Mouse (Mus musculus) hindlimb bud, embryonic 11.5 days (tissue): ENCODE measurements at regions not wholly inside any gene's neighbourhood (a gene's known extent, or its start where the extent isn't known, plus 50 kb on each side); places are given as distances from the start of the nearest gene placed in this dataset.

Source experiments
- DNase-seq: peaks from one replicate; pipeline ENCODE4 v3.0.0-alpha.2; 2012; ENCODE audit warnings: low read depth, low spot score; ENCODE audit errors: extremely low spot score

GRCm38 (mm10) chr4:34328151-34328785 is 222.5 kb upstream of the Akirin2 start:
- no peak for DNase-seq

DNA sequence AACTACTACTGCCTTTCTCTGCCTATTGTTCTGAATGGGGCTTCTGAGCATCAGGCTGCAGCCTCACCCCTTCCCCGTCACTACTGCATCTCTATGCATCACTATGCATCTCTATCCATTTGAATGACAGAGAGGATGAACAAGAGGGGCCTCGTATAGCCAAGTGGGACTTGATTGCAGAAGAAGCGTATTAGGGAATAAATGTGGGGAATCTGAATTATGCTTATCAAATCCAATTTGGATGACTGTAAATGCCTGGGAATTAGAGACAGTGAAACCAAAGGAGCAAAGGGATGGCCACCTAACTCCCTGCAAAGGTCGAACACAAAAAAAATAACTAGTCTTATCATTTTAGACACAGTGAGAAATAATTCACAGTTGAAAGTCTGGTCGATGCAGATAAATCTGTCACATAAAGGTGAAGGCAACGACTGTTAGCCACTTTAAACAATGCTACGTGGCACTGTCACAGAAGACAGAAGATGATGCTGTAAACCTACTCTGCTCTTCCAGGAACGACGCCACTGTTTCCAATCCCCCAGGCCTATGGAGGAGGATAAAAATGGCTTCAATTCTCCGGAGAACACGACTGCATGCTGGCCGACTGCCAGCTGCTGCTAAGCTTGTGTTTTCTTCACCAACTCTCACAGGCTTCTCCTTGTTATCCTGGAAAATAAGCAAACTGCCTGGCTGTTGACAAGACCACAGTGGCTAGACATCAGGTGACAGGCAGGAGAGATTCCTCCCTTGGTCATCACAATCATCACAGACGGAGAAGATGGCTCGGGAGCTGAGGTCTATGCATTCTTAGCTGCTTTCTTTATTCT is 213.6 kb upstream of the Akirin2 start:
- no peak for DNase-seq

DNA sequence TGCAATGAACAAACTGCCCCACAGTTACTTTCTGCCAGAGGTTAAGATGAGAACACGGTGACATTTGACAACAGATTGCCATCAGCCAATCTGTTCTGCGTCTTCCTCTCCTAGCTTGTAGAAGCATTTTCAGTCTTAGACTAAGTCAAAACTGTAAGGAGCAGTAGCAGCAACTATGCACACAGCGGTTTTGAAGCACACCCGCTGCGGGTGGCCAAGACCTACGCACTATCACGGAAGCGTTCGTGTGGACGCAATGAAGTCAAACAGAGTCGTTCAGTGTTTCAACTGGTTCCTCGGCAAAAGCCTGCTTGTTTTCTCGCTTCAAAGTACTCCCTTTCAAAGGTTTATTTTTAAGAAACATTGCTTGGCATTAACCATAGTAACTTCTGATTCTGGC is 212.9 kb upstream of the Akirin2 start:
- DNase-seq, result no peak

DNA sequence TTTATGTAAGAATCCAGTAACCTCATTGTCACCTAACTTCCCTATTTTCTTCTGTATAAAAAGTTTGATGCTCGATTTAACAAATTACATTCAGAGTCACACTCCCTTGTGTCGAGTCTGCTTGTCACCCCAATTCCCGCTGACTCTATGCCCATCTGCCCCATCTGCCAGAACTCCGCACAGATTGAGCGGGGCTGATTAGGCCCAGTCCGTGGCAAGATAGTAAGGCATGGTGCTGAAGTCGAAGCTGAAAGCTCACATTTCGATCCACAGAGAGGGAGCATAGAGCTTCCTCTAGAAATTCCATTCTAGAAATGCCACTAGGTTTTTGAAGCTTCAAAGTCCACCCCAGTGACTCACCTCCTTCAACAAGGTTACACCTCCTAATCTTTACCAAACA is 210.7 kb upstream of the Akirin2 start:
- no peak for DNase-seq

GRCm38 (mm10) chr4:34371281-34372032 is 179.3 kb upstream of the Akirin2 start:
- DNase-seq, result no peak

- DNase-seq, result no peak
These were observed 164.3 kb upstream of the Akirin2 start for GRCm38 (mm10) chr4:34386338-34386967.

GRCm38 (mm10) chr4:34391499-34391898 is 159.2 kb upstream of the Akirin2 start:
- DNase-seq, result no peak

- DNase-seq, result no peak
These were observed 147.7 kb upstream of the Akirin2 start for GRCm38 (mm10) chr4:34403061-34403460.

DNA sequence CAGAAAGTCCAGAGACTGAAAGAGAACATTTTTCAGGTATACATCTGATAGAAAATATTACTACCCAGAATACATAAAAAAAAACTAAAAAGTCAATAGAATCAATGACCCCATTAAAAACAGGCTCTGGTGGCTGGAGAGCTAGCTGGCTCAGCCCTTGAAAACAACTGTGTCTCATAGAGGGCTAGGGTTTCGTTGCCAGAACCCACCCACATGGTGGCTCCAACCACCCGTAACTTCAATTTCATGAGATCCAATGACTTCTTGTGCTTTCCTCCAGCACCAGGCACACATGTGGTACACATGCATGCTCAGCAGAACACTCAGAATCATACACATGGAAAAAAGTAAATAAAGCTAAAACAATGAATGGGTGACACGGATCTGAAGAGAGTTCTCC is 143.6 kb upstream of the Akirin2 start:
- DNase-seq, result no peak

DNA sequence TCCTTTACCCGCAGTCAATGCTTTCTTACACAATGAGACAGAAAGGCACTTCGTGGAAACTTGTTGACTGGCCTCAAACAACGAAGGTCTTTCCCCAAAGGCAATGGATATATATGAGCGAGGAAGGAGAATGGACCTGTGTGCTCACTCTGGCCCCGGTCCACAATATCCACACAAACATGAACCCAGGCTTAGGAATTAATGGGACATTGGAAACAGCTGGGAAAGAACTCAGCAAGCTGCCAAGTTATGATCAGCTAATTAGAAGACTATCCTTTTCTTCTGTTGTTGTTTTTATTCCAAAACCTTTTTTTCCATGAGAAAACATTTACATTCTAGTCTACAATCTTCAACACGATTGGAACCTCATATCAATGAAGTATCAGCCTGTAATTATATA is 129.8 kb upstream of the Akirin2 start:
- DNase-seq, result no peak

DNA sequence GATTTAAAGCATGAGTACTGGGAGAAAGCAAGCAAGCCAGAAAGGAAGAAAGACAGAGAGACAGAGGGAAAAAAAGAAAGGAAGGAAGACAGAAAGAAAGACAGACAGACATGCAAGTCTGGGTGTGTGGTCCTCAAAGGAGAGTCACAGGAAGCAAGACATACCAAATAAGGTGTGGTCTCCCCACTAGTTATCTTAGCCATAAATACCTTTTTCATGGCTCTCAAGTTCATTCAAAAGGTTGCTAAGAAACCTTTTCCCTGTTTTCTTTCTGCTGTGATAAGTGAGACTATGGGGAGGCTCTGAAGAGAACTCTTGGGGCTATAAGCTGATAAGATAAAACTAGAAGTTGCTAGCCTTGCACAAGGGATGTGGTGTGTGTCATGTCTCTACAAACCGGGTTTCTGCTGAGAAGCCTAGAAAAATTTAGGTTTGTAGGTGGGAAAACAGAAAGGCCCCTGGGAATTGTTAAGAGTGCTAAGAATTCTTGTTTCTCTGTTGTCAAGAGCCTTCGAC is 126.5 kb upstream of the Akirin2 start:
- no peak for DNase-seq

DNA sequence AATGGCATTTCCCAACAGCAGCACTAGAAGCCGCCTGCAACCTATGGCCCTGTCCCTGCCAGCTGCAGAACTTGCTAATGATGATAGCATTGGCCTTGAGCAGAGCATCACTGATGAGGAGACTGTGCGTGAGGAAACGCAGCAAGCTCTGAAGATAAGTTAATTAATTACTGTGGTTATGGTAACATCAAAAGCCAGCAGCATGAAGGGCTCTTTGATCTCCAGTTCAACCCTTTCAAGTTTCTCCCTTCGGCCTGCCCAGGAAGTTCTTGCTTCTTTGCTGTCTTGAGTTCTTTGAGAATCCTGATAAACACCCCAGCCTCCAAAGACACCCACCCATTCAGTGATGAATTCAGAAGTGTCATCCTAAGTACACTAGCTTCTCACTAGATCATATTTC is 121.7 kb upstream of the Akirin2 start:
- no peak for DNase-seq

DNA sequence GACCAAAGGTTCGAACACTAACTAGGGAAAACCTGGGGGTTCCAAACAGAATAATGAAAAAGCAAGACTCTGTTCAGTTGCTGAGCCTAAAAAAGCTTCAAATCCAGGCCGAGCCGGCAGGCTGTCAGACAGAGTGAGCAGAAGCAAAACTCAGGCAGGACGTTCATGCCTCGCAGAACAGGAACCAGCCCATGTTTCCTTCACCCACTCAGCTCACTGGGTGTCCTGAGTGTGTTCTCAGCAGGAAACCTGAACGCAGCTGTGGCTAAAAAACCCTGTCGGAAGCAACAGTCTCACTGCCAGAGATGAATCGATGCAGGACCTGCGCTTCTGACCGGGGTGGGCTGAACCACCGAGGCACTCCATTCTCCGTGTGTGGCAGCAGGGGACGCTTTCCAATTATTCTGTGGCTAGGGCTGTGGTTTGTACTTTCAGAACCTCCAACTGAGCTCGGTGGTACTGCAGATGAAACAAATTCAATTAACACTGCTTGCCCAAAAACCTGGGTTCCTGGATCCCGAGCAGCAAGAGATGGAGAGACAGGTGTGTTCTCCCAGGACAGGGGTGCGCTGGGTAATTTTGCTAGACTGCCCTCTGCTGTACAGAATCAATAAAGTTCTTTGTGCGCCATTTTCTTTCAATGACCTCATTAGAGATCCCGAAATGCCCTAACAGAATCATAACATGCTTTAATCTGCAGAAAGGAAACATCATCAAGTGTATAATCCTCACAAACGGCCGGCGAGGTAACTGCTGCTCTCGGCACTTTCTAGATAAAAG is 121.1 kb upstream of the Akirin2 start:
- DNase-seq, result no peak

DNA sequence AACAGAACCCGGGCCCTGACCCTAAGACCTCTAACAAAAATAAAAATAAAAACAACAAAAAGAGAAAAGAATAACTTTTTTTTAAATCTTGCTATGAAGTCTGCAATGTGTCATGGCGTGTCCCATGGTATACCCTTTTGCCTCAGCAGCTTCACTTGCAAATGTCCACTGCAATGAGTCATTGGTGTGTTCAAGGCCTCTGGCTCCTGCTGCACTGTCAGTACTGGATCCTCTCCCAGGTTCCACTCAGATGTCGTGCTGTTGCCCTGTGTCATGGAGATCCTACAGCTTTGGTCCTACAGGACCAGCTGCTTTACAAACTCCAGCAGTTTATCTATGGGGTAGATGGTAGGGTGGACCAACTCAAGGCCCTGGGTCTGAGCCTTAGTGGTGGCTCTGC is 113.4 kb upstream of the Akirin2 start:
- DNase-seq, result no peak

- DNase-seq, result no peak
These were observed 101.2 kb upstream of the Akirin2 start for GRCm38 (mm10) chr4:34449582-34449981.

GRCm38 (mm10) chr4:34462591-34462990 is 88.1 kb upstream of the Akirin2 start:
- no peak for DNase-seq

DNA sequence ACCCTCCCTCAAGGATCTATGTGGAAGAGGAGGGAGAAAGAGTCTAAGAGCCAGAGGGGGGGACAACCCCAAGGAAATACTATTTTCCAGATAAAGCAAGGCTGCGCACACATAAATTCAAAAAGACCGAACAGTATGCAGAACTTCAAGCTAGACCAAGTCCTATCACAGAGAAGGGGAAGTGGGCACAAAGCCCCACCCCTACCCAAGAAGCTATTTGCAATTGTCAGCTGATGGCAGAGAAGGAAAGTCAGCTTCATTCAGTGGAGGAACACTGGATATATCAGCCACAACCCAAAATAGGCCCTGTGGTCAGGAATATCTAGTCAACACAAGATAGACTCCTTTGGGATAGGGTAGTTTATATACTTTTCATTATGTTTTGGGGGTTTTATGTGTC is 84.9 kb upstream of the Akirin2 start:
- DNase-seq, result no peak

DNA sequence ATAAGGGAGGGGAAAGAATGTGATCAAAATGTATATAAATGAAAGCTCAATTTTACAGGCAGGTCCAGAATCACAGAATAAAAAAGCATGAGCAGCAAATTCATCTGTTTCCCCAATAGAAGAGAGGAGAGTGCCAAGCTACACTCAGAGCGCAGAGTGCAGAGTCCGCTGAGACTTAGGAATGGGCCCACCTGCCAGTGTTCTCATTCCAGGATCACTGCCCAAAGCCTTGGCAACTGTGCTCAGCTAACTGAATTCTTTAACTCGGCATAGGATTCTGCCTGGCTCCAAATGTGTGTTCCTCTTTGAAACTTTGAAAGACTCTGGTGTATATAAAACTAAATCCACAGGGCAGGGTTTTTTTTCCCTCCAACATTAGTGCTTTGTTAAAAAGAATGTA is 84.4 kb upstream of the Akirin2 start:
- no peak for DNase-seq

GRCm38 (mm10) chr4:34468096-34468495 is 82.6 kb upstream of the Akirin2 start:
- DNase-seq, result no peak

GRCm38 (mm10) chr4:34475792-34476448 is 74.8 kb upstream of the Akirin2 start:
- DNase-seq, result no peak
